Mouse (Mus musculus): ENCODE data around the gene Esyt1.
"Not testable (repeated sequence)": the region's sequence is repeated elsewhere in the genome, so short reads cannot be mapped to it uniquely, and the experiment has no call there.

Esyt1 gene

GRCm38 (mm10) chr10:128504641-128505370 lies 20.9 kb downstream of the Esyt1 start:
- peak; percentile 98 for DNase-seq (ENCODE audit: low read depth)

GRCm38 (mm10) chr10:128504012-128504411 lies 21.7 kb downstream of the Esyt1 start:
- DNase-seq (ENCODE audit: low read depth), result peak; percentile 41

GRCm38 (mm10) chr10:128503532-128503931 lies 22.1 kb downstream of the Esyt1 start:
- DNase-seq (ENCODE audit: low read depth), result no peak

GRCm38 (mm10) chr10:128502341-128502740 lies 23.3 kb downstream of the Esyt1 start:
- DNase-seq (ENCODE audit: low read depth), result peak; percentile 40

- DNase-seq (ENCODE audit: low read depth), result peak; percentile 84
Observed at GRCm38 (mm10) chr10:128499116-128499671, 26.5 kb downstream of the Esyt1 start.

- peak; percentile 100 for DNase-seq (ENCODE audit: low read depth)
Observed at GRCm38 (mm10) chr10:128498590-128498989, 27.1 kb downstream of the Esyt1 start, which contains the start of gene Myl6b. Myl6b (minus strand) TSS chr10:128498685.

GRCm38 (mm10) chr10:128497134-128497737 lies 28.4 kb downstream of the Esyt1 start:
- no peak for DNase-seq (ENCODE audit: low read depth)

- DNase-seq (ENCODE audit: low read depth), result no peak
Observed at GRCm38 (mm10) chr10:128496509-128497077, 29.1 kb downstream of the Esyt1 start.

- no peak for DNase-seq (ENCODE audit: low read depth)
Observed at GRCm38 (mm10) chr10:128495903-128496302, 29.8 kb downstream of the Esyt1 start.

GRCm38 (mm10) chr10:128495270-128495669 lies 30.4 kb downstream of the Esyt1 start:
- DNase-seq (ENCODE audit: low read depth), result peak; percentile 67

- peak; percentile 55 for DNase-seq (ENCODE audit: low read depth)
Observed at GRCm38 (mm10) chr10:128494667-128495245, 30.9 kb downstream of the Esyt1 start.

GRCm38 (mm10) chr10:128493695-128494666 lies 31.7 kb downstream of the Esyt1 start, which contains the start of gene Myl6:
Myl6 (minus strand) TSS chr10:128494145.
- DNase-seq (ENCODE audit: low read depth), result peak; percentile 99

GRCm38 (mm10) chr10:128493319-128493694 lies 32.4 kb downstream of the Esyt1 start:
- no peak for DNase-seq (ENCODE audit: low read depth)

- peak; percentile 85 for DNase-seq (ENCODE audit: low read depth)
Observed at GRCm38 (mm10) chr10:128492633-128493311, 32.9 kb downstream of the Esyt1 start.

- DNase-seq (ENCODE audit: low read depth), result not testable (repeated sequence)
Observed at GRCm38 (mm10) chr10:128492051-128492450, 33.6 kb downstream of the Esyt1 start.

- DNase-seq (ENCODE audit: low read depth), result peak; percentile 44
Observed at GRCm38 (mm10) chr10:128491495-128491894, 34.2 kb downstream of the Esyt1 start.

GRCm38 (mm10) chr10:128490912-128491311 lies 34.8 kb downstream of the Esyt1 start:
- DNase-seq (ENCODE audit: low read depth), result no peak

- no peak for DNase-seq (ENCODE audit: low read depth)
Observed at GRCm38 (mm10) chr10:128490232-128490631, 35.4 kb downstream of the Esyt1 start.

GRCm38 (mm10) chr10:128489785-128490184 lies 35.9 kb downstream of the Esyt1 start:
- DNase-seq (ENCODE audit: low read depth), result no peak

GRCm38 (mm10) chr10:128489380-128489779 lies 36.3 kb downstream of the Esyt1 start:
- peak; percentile 51 for DNase-seq (ENCODE audit: low read depth)

GRCm38 (mm10) chr10:128488776-128489175 lies 36.9 kb downstream of the Esyt1 start:
- no peak for DNase-seq (ENCODE audit: low read depth)
